Mouse (Mus musculus) limb, embryonic 12.5 days (tissue): ENCODE results near the gene Raet1d. TPM values are rescaled to one million over a fixed set of nuclear protein-coding genes. Genes with fewer than 3 reads are reported as not detected.
"Not testable (repeated sequence)": the region's sequence is repeated elsewhere in the genome, so short reads cannot be mapped to it uniquely, and the experiment has no call there.

Experiments
- ATAC-seq: fragments of 200-750 bp; cut with Nextera tagmentation; 2 replicates; pipeline ENCODE4 v1.8.0; 2017; ENCODE audit warnings: low read depth, moderate TSS enrichment; ENCODE audit not compliant: insufficient number of reproducible peaks, insufficient read depth, low FRiP score, low TSS enrichment
- H3K27ac ChIP-seq: fragments of 300-500 bp; sonication (generic); 2 replicates; pipeline ENCODE4 v1.5.1; 2016; ENCODE audit warnings: mild to moderate bottlenecking, moderate library complexity
- H3K27me3 ChIP-seq: fragments of 300-500 bp; sonication (generic); 2 replicates; pipeline ENCODE4 v1.6.1; 2016; ENCODE audit warnings: mild to moderate bottlenecking, moderate library complexity
- H3K36me3 ChIP-seq: fragments of 300-500 bp; sonication (generic); 2 replicates; pipeline ENCODE4 v1.6.1; 2016; ENCODE audit warnings: mild to moderate bottlenecking, moderate library complexity
- H3K4me1 ChIP-seq: fragments of 300-500 bp; sonication (generic); replicated peaks from 2 replicates; pipeline ENCODE4 v1.6.1; 2016
- H3K4me2 ChIP-seq: fragments of 300-500 bp; sonication (generic); 2 replicates; pipeline ENCODE4 v1.6.1; 2016; ENCODE audit warnings: mild to moderate bottlenecking, moderate library complexity
- H3K4me3 ChIP-seq: fragments of 300-500 bp; sonication (generic); replicated peaks from 2 replicates; pipeline ENCODE4 v1.5.1; 2016; ENCODE audit warnings: mild to moderate bottlenecking
- H3K9ac ChIP-seq: fragments of 300-500 bp; sonication (generic); replicated peaks from 2 replicates; pipeline ENCODE4 v1.6.1; 2016; ENCODE audit warnings: mild to moderate bottlenecking, moderate library complexity
- H3K9me3 ChIP-seq: fragments of 300-500 bp; sonication (generic); 2 replicates; pipeline ENCODE4 v1.6.1; 2016; ENCODE audit warnings: mild to moderate bottlenecking, moderate library complexity
- WGBS: fragments of 180-500 bp; shearing (Covaris S2); methylation state at CpG from one replicate; pipeline ENCODE4 v1.1.7; 2016; 5-methylcytosine and 5-hydroxymethylcytosine counted together
- polyA plus RNA-seq: library from polyadenylated mRNA; unstranded; fragments of >200 nt; fragmentation: Nextera tagmentation; extraction: Ambion mirVana; gene quantifications from 2 replicates; pipeline ENCODE4 v1.2.1, GENCODE M21; 2016

Raet1d gene
- polyA plus RNA-seq, 1 experiment from 2014 or later = 23.5 TPM

- not testable (repeated sequence) for H3K27ac ChIP-seq, ATAC-seq, H3K4me1 ChIP-seq, H3K9me3 ChIP-seq, H3K9ac ChIP-seq, H3K27me3 ChIP-seq, H3K4me2 ChIP-seq, H3K4me3 ChIP-seq, H3K36me3 ChIP-seq
- WGBS = 87% methylated on average over 7 of the region's 7 CpGs
Observed at GRCm38 (mm10) chr10:22390146-22390545, 29.8 kb downstream of the Raet1d start.

- not testable (repeated sequence) for H3K27me3 ChIP-seq, H3K4me1 ChIP-seq, H3K9ac ChIP-seq, H3K4me3 ChIP-seq, H3K9me3 ChIP-seq, H3K36me3 ChIP-seq, H3K27ac ChIP-seq, H3K4me2 ChIP-seq, ATAC-seq
- WGBS = 96% methylated on average over 5 of the region's 5 CpGs
Observed at GRCm38 (mm10) chr10:22391616-22392015, 31.3 kb downstream of the Raet1d start.

DNA sequence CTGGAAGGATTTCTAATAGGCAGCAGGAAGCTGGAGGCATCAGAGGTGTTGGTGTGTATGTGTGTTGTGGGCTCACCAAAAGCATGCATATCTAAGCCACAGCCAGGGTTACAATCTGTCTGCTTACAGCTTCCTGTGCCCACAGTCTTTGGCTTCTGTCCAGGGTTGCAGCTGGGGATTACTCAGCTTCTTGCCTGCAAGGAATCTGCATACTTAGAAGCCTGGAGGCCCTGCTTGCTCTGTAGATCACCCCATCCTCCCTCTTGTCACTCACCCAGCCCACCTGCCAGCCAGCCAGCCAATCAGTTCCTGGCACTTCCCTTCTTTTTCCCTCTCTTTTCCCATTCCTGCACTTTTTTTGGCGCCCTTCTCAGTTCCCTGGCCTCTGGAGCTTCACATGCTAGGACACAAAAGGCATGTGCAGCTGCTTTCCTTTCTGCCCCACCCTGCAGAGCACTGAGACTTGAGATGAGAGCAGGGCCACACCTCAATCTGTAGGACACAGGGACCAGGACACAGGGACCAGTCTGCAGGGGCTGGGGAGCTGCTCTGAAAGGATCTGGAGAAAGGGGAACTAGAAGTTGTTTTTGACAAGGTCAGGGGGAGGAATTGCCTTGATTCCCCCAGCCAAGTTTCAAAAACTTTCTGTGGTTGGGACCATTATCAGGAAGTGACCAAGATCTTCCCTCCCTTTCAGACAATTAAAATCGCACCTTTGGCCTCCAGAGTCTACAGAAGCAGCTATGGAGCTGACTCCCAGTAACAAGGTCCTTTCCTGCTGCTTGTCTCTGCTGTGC is 32.9 kb downstream of the Raet1d start:
- not testable (repeated sequence) for ATAC-seq, H3K4me1 ChIP-seq
- WGBS = no CpG with 5 or more reads among the region's 2 CpGs

DNA sequence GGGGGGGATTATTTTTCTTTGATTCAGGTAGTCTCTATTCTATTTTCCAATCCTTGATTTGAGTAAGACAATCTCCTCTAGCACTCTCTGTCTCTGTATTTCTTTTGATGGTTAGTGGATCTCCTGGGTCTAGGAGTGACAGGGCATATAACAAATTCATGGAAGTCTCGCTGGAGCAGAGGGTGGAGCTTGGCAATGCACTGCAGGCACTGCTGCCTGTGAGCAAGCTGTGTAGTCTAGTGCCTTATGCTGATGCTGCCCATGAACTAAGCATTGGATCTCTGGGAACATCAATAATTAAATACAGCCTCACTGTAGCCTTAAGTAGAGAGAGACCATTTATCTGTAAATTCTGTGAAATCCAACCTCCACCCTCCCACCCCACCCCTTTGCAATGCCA is 36.3 kb downstream of the Raet1d start:
- H3K9me3 ChIP-seq, H3K9ac ChIP-seq, H3K4me3 ChIP-seq, H3K4me2 ChIP-seq, H3K27me3 ChIP-seq, ATAC-seq, H3K4me1 ChIP-seq, H3K36me3 ChIP-seq, H3K27ac ChIP-seq: not testable (repeated sequence)
- 22% methylated on average over 1 of the region's 1 CpGs for WGBS

More for the DNA sequence above, 32.9 kb downstream of the Raet1d start:
- not testable (repeated sequence) for H3K4me3 ChIP-seq, H3K27me3 ChIP-seq, H3K27ac ChIP-seq, H3K4me2 ChIP-seq, H3K36me3 ChIP-seq, H3K9ac ChIP-seq, H3K9me3 ChIP-seq

DNA sequence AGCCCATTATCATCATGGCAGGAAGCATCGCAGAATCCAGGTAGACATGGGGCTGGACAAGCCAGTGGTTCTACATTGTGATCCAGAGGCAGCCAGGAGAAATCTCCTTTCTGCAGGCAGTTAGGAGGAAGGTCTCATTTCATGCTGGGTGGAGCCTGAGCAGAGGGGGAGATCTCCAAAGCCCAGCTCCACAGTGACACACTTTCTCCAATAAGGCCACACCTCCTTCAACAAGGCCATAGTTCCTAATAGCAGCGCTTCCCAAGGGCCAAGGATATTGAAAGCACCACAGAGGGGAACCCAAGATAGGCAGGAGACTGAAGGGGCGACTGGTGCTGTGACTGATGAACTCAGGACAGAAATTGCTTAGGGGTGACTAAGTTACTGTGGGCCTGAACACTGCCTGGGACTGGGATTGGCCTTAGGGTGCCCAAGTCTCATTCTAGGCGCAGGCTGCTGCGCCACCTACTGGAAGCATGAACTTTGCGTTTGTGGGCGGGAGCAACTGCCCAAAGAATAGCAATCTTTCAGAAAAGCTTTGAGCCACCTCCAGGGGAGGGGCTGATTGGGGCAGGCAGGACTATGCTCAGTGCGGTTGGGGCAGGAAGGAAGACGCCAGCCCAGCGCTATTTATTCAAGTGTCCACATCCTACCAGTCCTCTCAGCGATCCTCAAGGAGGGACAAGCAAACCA is 42.0 kb downstream of the Raet1d start:
- ATAC-seq = peak; percentile 69; the same call in 1 of the 2 replicates
- 5% methylated on average over 9 of the region's 11 CpGs for WGBS
- H3K4me1 ChIP-seq, H3K27me3 ChIP-seq, H3K9me3 ChIP-seq, H3K36me3 ChIP-seq, H3K27ac ChIP-seq, H3K4me2 ChIP-seq, H3K9ac ChIP-seq, H3K4me3 ChIP-seq: not testable (repeated sequence)

DNA sequence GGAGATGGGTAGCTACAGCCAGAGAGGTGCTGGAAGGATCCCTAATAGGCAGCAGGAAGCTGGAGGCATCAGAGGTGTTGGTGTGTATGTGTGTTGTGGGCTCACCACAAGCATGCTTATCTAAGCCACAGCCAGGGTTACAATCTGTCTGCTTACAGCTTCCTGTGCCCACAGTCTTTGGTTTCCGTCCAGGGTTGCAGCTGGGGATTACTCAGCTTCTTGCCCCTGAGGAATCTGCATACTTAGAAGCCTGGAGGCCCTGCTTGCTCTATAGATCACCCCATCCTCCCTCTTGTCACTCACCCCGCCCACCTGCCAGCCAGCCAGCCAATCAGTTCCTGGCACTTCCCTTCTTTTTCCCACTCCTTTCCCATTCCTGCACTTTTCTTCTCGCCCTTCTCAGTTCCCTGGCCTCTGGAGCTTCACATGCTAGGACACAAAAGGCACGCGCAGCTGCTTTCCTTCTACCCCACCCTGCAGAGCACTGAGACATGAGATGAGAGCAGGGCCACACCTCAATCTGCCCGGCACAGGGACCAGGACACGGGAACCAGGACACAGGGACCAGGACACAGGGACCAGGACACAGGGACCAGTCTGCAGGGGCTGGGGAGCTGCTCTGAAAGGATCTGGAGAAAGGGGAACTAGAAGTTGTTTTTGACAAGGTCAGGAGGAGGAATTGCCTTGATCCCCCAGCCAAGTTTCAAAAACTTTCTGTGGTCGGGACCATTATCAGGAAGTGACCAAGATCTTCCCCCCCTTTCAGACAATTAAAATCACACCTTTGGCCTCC is 53.5 kb downstream of the Raet1d start:
- H3K27ac ChIP-seq, H3K4me1 ChIP-seq, H3K27me3 ChIP-seq, H3K36me3 ChIP-seq, H3K9ac ChIP-seq, H3K4me3 ChIP-seq, H3K4me2 ChIP-seq, ATAC-seq, H3K9me3 ChIP-seq: not testable (repeated sequence)
- 15% methylated on average over 1 of the region's 8 CpGs for WGBS

Other genes with a start within 250 kb of the Raet1d start
- gene E030030I06Rik, start 211.3 kb upstream of the Raet1d start, polyA plus RNA-seq = 18.6 and 22.9 TPM in 2 replicates
- 14.1 and 14.5 TPM in 2 replicates for gene Raet1e, start 202.0 kb upstream of the Raet1d start, polyA plus RNA-seq
- 0.22 and 0.49 TPM in 2 replicates for gene H60b, start 202.0 kb upstream of the Raet1d start, polyA plus RNA-seq